Mouse (Mus musculus): ENCODE measurements at regions not wholly inside any gene's neighbourhood (a gene's known extent, or its start where the extent isn't known, plus 50 kb on each side); places are given as distances from the start of the nearest gene placed in this dataset.

DNA sequence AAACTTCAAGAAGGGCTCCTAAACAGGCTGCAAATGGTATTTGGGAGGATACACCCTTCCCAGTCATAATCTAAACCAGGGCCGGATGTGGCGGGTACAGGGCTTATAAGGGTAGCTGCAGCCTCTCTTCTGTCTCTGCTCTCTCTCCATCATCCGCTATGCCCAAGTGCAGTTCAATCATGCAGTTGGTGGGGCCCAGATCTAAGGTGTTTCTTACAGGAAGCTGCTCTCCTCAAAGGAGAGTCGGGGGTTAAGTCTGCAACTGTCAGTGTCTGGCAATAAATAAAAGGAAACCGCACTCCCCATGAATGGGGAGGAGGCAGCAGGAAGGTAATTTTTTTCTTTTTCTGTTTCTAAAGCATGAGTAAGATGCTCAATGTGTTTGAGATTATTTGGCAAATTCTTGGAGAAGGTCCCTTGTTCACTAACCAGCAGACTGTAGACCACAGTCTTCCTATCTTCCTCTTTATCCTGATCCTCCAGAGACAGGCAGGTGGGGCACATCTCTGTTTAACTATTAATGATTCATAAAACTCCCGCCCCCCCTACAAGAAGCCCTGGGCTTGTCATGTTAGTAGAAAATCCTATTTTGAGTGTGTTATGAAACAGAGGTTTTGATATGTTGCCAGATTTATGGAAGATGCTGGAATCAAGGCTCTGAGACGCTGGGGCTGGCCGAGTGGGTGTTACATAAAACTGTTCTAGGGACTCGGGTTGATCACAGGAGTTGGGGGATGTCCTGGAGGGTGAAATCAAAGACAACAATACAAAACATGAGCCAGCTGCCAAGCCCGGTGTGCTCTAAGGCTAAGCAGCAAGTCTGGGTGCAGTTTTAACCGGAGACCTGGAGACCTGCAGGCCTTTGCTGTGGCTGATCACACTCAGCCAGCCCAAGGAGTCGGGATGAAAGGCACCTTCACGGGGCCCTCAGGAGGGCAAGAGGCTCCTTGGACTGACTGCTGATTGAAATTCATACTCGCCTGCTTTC is 69.3 kb upstream of the Irf2bp2 start:
- no peak for DNase-seq (ENCODE audit: extremely low read depth)
- no peak overlapping the region for H3K4me3 ChIP-seq (replicated peaks in 1 of 3; ENCODE audit: low read depth in 2 of 3, low read length in 2 of 3, poor library complexity in 1 of 3)
- dilution Hi-C loops (cut with MboI; ENCODE audit: extremely low pct_ligation_motif_present, extremely low pct_unique_long_range_greater_than_20kb, low sequenced_read_pairs): no loop called here
- H3K9me3 ChIP-seq (replicated peaks; ENCODE audit: low read length): no peaks in the 10 kb centered on the region
- peaks cover 13 to 21% of the 10 kb centered on the region in 2 experiments for H3K4me1 ChIP-seq (ENCODE audit: control insufficient read depth in 1 of 2, insufficient read depth in 2 of 2)
- TF ChIP-seq ZMIZ1 (IDR thresholded peaks at IDR 0.05; ENCODE audit: low read depth, low read length) (no peak), MAX (IDR thresholded peaks at IDR 0.05; ENCODE audit: low read length) (no peak), POLR2A (IDR thresholded peaks at IDR 0.05; ENCODE audit: low read depth, low read length) (no peak), CHD1 (IDR thresholded peaks at IDR 0.05; ENCODE audit: low read depth, low read length) (no peak), MAFK (IDR thresholded peaks at IDR 0.05; ENCODE audit: insufficient replicate concordance, low read length) (no peak), JUN (IDR thresholded peaks at IDR 0.05; ENCODE audit: insufficient read depth, low read depth, low read length) (no peak), ETS1 (conservative IDR thresholded peaks at IDR 0.05; ENCODE audit: low read depth, low read length) (no peak), MYC (IDR thresholded peaks at IDR 0.05; ENCODE audit: low read depth, low read length) (no peak), ZKSCAN1 (IDR thresholded peaks at IDR 0.05; ENCODE audit: borderline replicate concordance, low read depth, low read length) (no peak), ZNF384 (IDR thresholded peaks at IDR 0.05; ENCODE audit: low read depth, low read length) (no peak), USF2 (conservative IDR thresholded peaks at IDR 0.05; ENCODE audit: low read depth, low read length) (no peak), RAD21 (IDR thresholded peaks at IDR 0.05; ENCODE audit: low read depth, low read length) (no peak), JUND (conservative IDR thresholded peaks at IDR 0.05; ENCODE audit: low read depth, low read length) (no peak), CTCF (conservative IDR thresholded peaks at IDR 0.05 in 1 of 2, IDR thresholded peaks at IDR 0.05 in 1 of 2; ENCODE audit: low read depth in 2 of 2, low read length in 2 of 2) (no peak), MAZ (IDR thresholded peaks at IDR 0.05; ENCODE audit: low read depth, low read length) (no peak), BHLHE40 (IDR thresholded peaks at IDR 0.05; ENCODE audit: low read depth, low read length) (no peak), ELF1 (IDR thresholded peaks at IDR 0.05; ENCODE audit: low read depth, low read length) (no peak), NELFE (IDR thresholded peaks at IDR 0.05; ENCODE audit: low read depth, low read length) (no peak), PAX5 (IDR thresholded peaks at IDR 0.05; ENCODE audit: low read length) (no peak), TCF12 (IDR thresholded peaks at IDR 0.05; ENCODE audit: low read depth, low read length) (no peak)
- no peak overlapping the region for H3K27ac ChIP-seq (ENCODE audit: insufficient read depth, low read depth)
- in situ Hi-C loops (cut with MboI; ENCODE audit: low pct_ligation_motif_present, low pct_unique_long_range_greater_than_20kb, low sequenced_read_pairs): loop anchor here (10.0 kb wide), 1 partner anchor 48 kb away; no protein-coding TSS in a partner anchor
- no peak overlapping the region for H3K9ac ChIP-seq (ENCODE audit: insufficient read depth, low read depth)
- no peak overlapping the region for H3K4me2 ChIP-seq (ENCODE audit: insufficient read depth, low read depth, poor library complexity, severe bottlenecking)
- H3K79me2 ChIP-seq (replicated peaks; ENCODE audit: control insufficient read depth, extremely low read depth, insufficient read depth, poor library complexity, severe bottlenecking): no peaks in the 10 kb centered on the region
- no peaks in the 10 kb centered on the region for H3K27me3 ChIP-seq (replicated peaks)
- H3K36me3 ChIP-seq (replicated peaks in 1 of 2; ENCODE audit: control insufficient read depth in 1 of 2, insufficient read depth in 1 of 2, low read length in 1 of 2): no peaks in the 10 kb centered on the region

DNA sequence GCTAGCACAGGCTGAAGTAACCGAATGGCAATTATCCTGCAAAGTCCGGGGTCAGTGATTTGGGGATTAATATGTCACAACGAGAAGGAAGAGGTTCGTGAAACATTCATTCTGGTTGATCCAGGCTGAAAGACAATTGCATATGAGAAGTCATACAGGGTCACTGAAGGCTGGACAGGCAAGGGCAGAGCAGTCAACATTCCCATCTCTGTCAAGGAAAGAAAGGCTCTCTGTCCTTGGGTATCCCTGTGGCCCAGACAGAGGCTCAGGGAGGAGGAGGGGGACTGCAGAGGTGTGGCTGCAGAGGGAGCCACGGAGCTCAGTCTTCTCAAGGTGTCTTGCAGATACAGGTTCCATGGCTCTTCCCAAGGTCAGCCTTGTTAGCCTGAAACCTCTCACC is 68.4 kb upstream of the Irf2bp2 start:
- Histone ChIP-seq H3K4me3 (replicated peaks in 1 of 3; ENCODE audit: low read depth in 2 of 3, low read length in 2 of 3, poor library complexity in 1 of 3) (no peak overlapping the region), H3K9ac (ENCODE audit: insufficient read depth, low read depth) (no peak overlapping the region), H3K27ac (ENCODE audit: insufficient read depth, low read depth) (no peak overlapping the region), H3K27me3 (replicated peaks) (no peaks in the 10 kb centered on the region), H3K79me2 (replicated peaks; ENCODE audit: control insufficient read depth, extremely low read depth, insufficient read depth, poor library complexity, severe bottlenecking) (no peaks in the 10 kb centered on the region), H3K9me3 (replicated peaks; ENCODE audit: low read length) (no peaks in the 10 kb centered on the region), H3K4me1 (ENCODE audit: control insufficient read depth in 1 of 2, insufficient read depth in 2 of 2) (peaks cover 12 to 17% of the 10 kb centered on the region in 2 experiments), H3K4me2 (ENCODE audit: insufficient read depth, low read depth, poor library complexity, severe bottlenecking) (no peak overlapping the region), H3K36me3 (replicated peaks in 1 of 2; ENCODE audit: control insufficient read depth in 1 of 2, insufficient read depth in 1 of 2, low read length in 1 of 2) (no peaks in the 10 kb centered on the region)
- TF ChIP-seq GABPA (IDR thresholded peaks at IDR 0.05; ENCODE audit: insufficient replicate concordance, low read depth, low read length) (no peak), EP300 (IDR thresholded peaks at IDR 0.05; ENCODE audit: low read length) (no peak), SIN3A (IDR thresholded peaks at IDR 0.05; ENCODE audit: low read length) (no peak), USF1 (IDR thresholded peaks at IDR 0.05; ENCODE audit: low read depth, low read length) (no peak), UBTF (IDR thresholded peaks at IDR 0.05; ENCODE audit: low read depth, low read length) (no peak), RAD21 (IDR thresholded peaks at IDR 0.05; ENCODE audit: low read depth, low read length) (no peak), CHD2 (IDR thresholded peaks at IDR 0.05; ENCODE audit: low read length) (no peak), ZMIZ1 (IDR thresholded peaks at IDR 0.05; ENCODE audit: low read depth, low read length) (no peak), HCFC1 (IDR thresholded peaks at IDR 0.05; ENCODE audit: low read depth, low read length) (no peak), MYC (IDR thresholded peaks at IDR 0.05; ENCODE audit: low read depth, low read length) (no peak), TBP (conservative IDR thresholded peaks at IDR 0.05; ENCODE audit: low read depth, low read length) (no peak)
- DNase-seq (ENCODE audit: extremely low read depth): no peak
- dilution Hi-C loops (cut with MboI; ENCODE audit: extremely low pct_ligation_motif_present, extremely low pct_unique_long_range_greater_than_20kb, low sequenced_read_pairs) (no loop called here), in situ Hi-C loops (cut with MboI; ENCODE audit: low pct_ligation_motif_present, low pct_unique_long_range_greater_than_20kb, low sequenced_read_pairs) (loop anchor here (10.0 kb wide), 1 partner anchor 47 kb away; no protein-coding TSS in a partner anchor)
